Mouse (Mus musculus) liver, postnatal 0 days (tissue): ENCODE measurements at regions not wholly inside any gene's neighbourhood (a gene's known extent, or its start where the extent isn't known, plus 50 kb on each side); places are given as distances from the start of the nearest gene placed in this dataset. TPM values are rescaled to one million over a fixed set of nuclear protein-coding genes. Genes with fewer than 3 reads are reported as not detected.

Experiments used
- ATAC-seq: fragments of 200-750 bp; cut with Nextera tagmentation; 2 replicates; pipeline ENCODE4 v1.8.0; 2017; ENCODE audit warnings: mild to moderate bottlenecking, moderate library complexity
- DNase-seq: peaks from one replicate; pipeline ENCODE4 v3.0.0-alpha.2; 2016
- H3K27ac ChIP-seq: fragments of 300-500 bp; sonication (generic); 2 replicates; pipeline ENCODE4 v1.5.1; 2014; ENCODE audit warnings: antibody characterized with exemption, moderate library complexity, mild to moderate bottlenecking, low read depth
- H3K27me3 ChIP-seq: fragments of 300-500 bp; sonication (generic); 2 replicates; pipeline ENCODE4 v1.6.1; 2014; ENCODE audit warnings: low read length, control low read depth, mixed read lengths; ENCODE audit not compliant: insufficient read depth
- H3K36me3 ChIP-seq: fragments of 300-500 bp; sonication (generic); replicated peaks from 2 replicates; pipeline ENCODE4 v1.6.1; 2014; ENCODE audit warnings: mild to moderate bottlenecking, control low read depth, low read length, moderate library complexity, mixed read lengths; ENCODE audit not compliant: insufficient read depth
- H3K4me1 ChIP-seq: fragments of 300-500 bp; sonication (generic); 2 replicates; pipeline ENCODE4 v1.6.1; 2014; ENCODE audit warnings: antibody characterized with exemption, mild to moderate bottlenecking, control low read depth; ENCODE audit not compliant: insufficient read depth
- H3K4me2 ChIP-seq: fragments of 300-500 bp; sonication (generic); 2 replicates; pipeline ENCODE4 v1.6.1; 2014; ENCODE audit warnings: low read depth, mild to moderate bottlenecking, low read length, moderate library complexity, mixed read lengths
- H3K4me3 ChIP-seq: fragments of 300-500 bp; sonication (generic); 2 replicates; pipeline ENCODE4 v1.5.1; 2014; ENCODE audit warnings: low read depth, low read length
- H3K9ac ChIP-seq: fragments of 300-500 bp; sonication (generic); replicated peaks from 2 replicates; pipeline ENCODE4 v1.6.1; 2014; ENCODE audit warnings: mild to moderate bottlenecking, moderate library complexity
- H3K9me3 ChIP-seq: fragments of 300-500 bp; sonication (generic); 2 replicates; pipeline ENCODE4 v1.6.1; 2016; ENCODE audit warnings: mild to moderate bottlenecking, control low read depth, low read length, mixed read lengths
- CTCF ChIP-seq: sonication (generic); IDR thresholded peaks from 2 replicates; pipeline ENCODE4 v1.5.1; 2016; ENCODE audit warnings: antibody characterized with exemption, low read depth
- EP300 ChIP-seq: IDR thresholded peaks from 2 replicates; pipeline ENCODE4 v1.6.1; 2016; ENCODE audit warnings: antibody characterized with exemption, low read depth, mild to moderate bottlenecking
- WGBS: fragments of 180-500 bp; shearing (Covaris S2); extraction: QIAGEN DNeasy Blood & Tissue Kit; methylation state at CpG from one replicate; pipeline ENCODE4 v1.1.7; 2014; ENCODE audit not compliant: insufficient replicate concordance; 5-methylcytosine and 5-hydroxymethylcytosine counted together
- microRNA counts: library from miRNA; unstranded; fragments of <30 nt; microRNA quantifications from one replicate; lab custom pipeline; 2015
- microRNA-seq: library from miRNA; unstranded; fragments of <30 nt; microRNA quantifications from one replicate; pipeline ENCODE4, GENCODE M21; 2016

DNA sequence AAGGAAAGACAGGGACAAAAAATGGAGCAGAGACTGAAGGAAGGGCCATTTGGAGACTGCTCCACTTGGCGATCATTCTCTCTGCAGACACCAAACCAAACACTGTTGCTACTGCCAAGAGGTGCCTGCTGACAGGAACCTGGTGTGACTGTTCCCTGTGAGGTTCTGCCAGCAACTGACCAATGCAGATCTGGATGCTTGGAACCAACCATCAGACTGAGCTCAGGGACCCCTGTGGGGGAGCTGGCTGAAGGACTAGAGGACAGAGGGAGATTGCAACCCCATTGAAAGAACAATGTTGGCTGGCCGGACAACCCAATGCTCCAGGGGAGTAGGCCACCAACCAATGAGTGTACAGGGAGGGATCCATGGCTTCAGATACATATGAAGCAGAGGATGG lies 139.2 kb upstream of the Cep126 start:
- Histone ChIP-seq H3K9me3 (no peaks in the 10 kb centered on the region), H3K36me3 (no peaks in the 10 kb centered on the region), H3K4me3 (no peak overlapping the region), H3K9ac (no peak overlapping the region), H3K27me3 (no peaks in the 10 kb centered on the region), H3K4me1 (no peaks in the 10 kb centered on the region), H3K4me2 (no peak overlapping the region), H3K27ac (no peak overlapping the region)
- WGBS: 70% methylated on average over 2 of the region's 2 CpGs
- TF ChIP-seq CTCF: no peak
- no peak for TF ChIP-seq EP300
- no peak for ATAC-seq
- DNase-seq: no peak

DNA sequence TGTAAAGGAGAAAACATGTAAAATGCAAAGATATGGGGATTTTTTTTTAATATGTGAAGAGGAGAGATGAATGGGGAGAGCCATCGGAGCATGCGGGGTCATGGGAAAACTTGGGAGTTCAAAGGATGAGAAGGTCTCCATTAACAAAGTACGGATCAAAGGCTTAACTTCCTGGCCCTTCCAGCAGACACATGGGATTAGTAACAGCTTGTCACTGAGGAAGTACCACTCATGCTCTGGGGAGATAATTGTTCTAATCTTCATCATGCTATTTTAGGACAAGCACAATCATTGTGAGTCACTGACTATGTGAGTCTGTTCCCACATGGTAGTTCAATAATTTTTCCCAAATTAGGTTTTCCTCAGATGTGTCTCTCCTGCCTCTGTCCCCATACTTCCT lies 115.4 kb upstream of the Cep126 start:
- H3K4me3 ChIP-seq: no peak overlapping the region
- no peak for ATAC-seq

DNA sequence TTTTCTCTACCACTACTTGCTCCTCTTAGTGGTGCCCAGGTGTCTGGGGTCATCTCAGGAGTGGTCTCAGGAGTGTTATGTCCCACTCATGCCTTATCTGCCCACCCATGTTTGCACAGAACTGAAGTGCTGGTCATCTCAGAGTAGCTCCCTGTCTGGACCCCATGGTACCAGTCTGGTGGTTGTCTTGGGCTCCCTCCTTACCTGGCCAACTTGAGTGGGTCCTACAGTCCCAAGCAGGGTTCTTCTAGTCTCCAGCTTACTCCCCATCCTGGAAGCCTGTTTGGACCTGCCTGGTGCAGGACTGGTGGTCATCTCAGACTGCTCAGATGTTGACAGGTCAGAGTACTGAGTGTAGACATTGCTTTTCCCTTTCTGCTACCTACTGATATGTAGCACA lies 94.0 kb upstream of the Cep126 start:
- Histone ChIP-seq H3K4me2 (no peak overlapping the region), H3K4me3 (no peak overlapping the region), H3K4me1 (no peaks in the 10 kb centered on the region), H3K36me3 (no peaks in the 10 kb centered on the region), H3K9me3 (no peaks in the 10 kb centered on the region), H3K27ac (no peak overlapping the region), H3K9ac (no peak overlapping the region), H3K27me3 (no peaks in the 10 kb centered on the region)
- DNase-seq: no peak
- TF ChIP-seq EP300 (no peak), CTCF (no peak)
- no peak for ATAC-seq

More for the DNA sequence above, 115.4 kb upstream of the Cep126 start:
- no peaks in the 10 kb centered on the region for H3K27me3 ChIP-seq
- no peak overlapping the region for H3K27ac ChIP-seq
- H3K36me3 ChIP-seq: no peaks in the 10 kb centered on the region
- no peaks in the 10 kb centered on the region for H3K9me3 ChIP-seq
- TF ChIP-seq CTCF (no peak), EP300 (no peak)
- H3K4me2 ChIP-seq: no peak overlapping the region
- H3K9ac ChIP-seq: no peak overlapping the region
- no peaks in the 10 kb centered on the region for H3K4me1 ChIP-seq
- 64% methylated on average over 3 of the region's 3 CpGs for WGBS
- DNase-seq: no peak

DNA sequence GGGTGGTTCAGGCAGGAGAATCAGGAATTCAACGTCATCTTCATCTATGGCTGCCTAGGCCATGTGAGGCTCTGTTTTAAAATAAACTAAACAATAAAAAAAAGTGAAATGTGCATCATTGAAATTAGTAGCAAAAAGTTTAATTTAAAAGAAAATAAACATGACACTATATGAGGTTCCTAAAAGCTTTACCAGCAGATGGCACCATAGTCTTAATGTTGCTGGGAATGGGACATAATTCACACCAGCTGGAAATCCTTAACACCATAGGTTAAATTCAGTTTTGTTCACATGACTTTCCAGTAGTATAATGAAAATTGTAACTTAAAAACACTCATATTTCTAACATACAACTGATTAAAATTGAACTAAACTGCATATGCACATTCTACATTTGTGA lies 92.3 kb upstream of the Cep126 start:
- 24% methylated on average over 1 of the region's 1 CpGs for WGBS
- Histone ChIP-seq H3K36me3 (no peaks in the 10 kb centered on the region), H3K4me3 (no peak overlapping the region), H3K9ac (no peak overlapping the region), H3K9me3 (no peaks in the 10 kb centered on the region), H3K27ac (no peak overlapping the region), H3K4me2 (no peak overlapping the region), H3K4me1 (no peaks in the 10 kb centered on the region), H3K27me3 (no peaks in the 10 kb centered on the region)
- no peak for TF ChIP-seq EP300
- TF ChIP-seq CTCF: peak; percentile 43
- ATAC-seq (no peak), DNase-seq (no peak)

DNA sequence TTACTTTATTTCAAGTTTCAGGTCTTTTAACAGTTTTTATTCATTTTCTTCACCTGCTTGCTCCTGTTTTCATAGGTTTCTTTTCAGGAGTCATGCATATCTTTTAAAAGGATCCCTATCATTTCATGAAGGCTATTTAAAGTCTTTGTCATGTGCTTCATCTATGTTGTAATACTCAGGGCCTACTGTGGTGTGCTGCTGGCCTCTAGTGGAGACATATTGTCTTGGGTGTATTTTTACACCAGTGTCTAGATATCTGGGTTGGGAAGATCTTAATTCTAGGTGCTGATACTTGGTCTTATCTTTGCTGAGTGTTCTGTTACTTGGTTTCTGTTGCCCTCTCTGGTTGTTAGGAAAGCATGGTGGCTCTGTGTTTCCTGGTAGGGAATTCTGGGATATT lies 74.8 kb upstream of the Cep126 start:
- Histone ChIP-seq H3K4me2 (no peak overlapping the region), H3K27me3 (no peaks in the 10 kb centered on the region), H3K27ac (no peak overlapping the region), H3K9me3 (no peaks in the 10 kb centered on the region), H3K36me3 (no peaks in the 10 kb centered on the region), H3K9ac (no peak overlapping the region), H3K4me1 (no peaks in the 10 kb centered on the region), H3K4me3 (no peak overlapping the region)
- peak; percentile 25 for DNase-seq
- TF ChIP-seq CTCF (peak; percentile 62), EP300 (no peak)
- ATAC-seq: no peak

DNA sequence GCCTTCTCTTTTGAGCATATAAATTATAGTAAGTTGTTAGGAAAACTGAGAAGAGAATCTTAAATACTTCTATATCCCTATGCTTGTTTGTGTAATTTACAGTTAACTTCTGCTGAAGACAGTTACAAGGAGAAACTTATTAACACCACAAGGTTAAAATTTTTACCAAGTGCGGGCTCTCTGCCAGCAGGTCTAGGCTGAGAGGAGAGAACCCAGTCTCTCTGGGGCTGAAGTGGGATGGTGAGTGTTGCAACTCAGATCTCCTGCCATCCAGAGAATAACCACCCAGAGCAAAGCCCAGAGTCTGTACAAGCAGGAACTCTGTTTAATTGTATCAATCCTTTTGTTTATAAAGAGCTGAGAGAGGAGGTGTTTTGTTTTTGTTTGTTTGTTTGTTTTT lies 51.3 kb upstream of the Cep126 start:
- Histone ChIP-seq H3K9me3 (no peaks in the 10 kb centered on the region), H3K27me3 (no peaks in the 10 kb centered on the region), H3K9ac (no peak overlapping the region), H3K4me1 (no peaks in the 10 kb centered on the region), H3K36me3 (no peaks in the 10 kb centered on the region), H3K4me2 (no peak overlapping the region), H3K4me3 (no peak overlapping the region), H3K27ac (no peak overlapping the region)
- no peak for TF ChIP-seq CTCF
- no peak for TF ChIP-seq EP300
- ATAC-seq: no peak
- no peak for DNase-seq
- WGBS: 50% methylated on average over 1 of the region's 1 CpGs

MicroRNAs in the stretch of these regions (microRNA counts, 519-probe panel; counts per million panel counts)
- microRNA mmu-miR-1899 (lab: Ali Mortazavi, UCI): not detected

Small RNAs in the stretch of these regions (microRNA-seq; reads per million reads assigned to microRNA genes)
- not detected for gene Mir1899
